Mouse (Mus musculus): ENCODE measurements around the gene Bcl2l1. TPM values are rescaled to one million over a fixed set of nuclear protein-coding genes. Genes with fewer than 3 reads are reported as not detected.

The Bcl2l1 gene
- polyA plus RNA-seq, 1 experiment: 113 TPM

- TF ChIP-seq POLR2A (IDR thresholded peaks at IDR 0.05; ENCODE audit: borderline replicate concordance, extremely low read depth, low read depth, low read length): no peak
- no peak for TF ChIP-seq CTCF (IDR thresholded peaks at IDR 0.05; ENCODE audit: insufficient read depth, low read length)
- no peak overlapping the region for H3K4me3 ChIP-seq (replicated peaks; ENCODE audit: extremely low read depth, low read depth, low read length)
- WGBS: 15% methylated on average over 6 of the region's 6 CpGs
- peaks cover 76% of the 10 kb centered on the region for H3K4me1 ChIP-seq (ENCODE audit: control insufficient read depth, insufficient read depth, low read length)
- DNase-seq: no peak
Observed at GRCm38 (mm10) chr2:152817596-152818291, 13.8 kb downstream of the Bcl2l1 start.

GRCm38 (mm10) chr2:152816657-152817348 is 14.7 kb downstream of the Bcl2l1 start:
- no peak for DNase-seq
- H3K4me3 ChIP-seq (replicated peaks; ENCODE audit: extremely low read depth, low read depth, low read length): no peak overlapping the region
- H3K4me1 ChIP-seq (ENCODE audit: control insufficient read depth, insufficient read depth, low read length): peaks cover 74% of the 10 kb centered on the region
- WGBS: 69% methylated on average over 3 of the region's 3 CpGs
- no peak for TF ChIP-seq CTCF (IDR thresholded peaks at IDR 0.05; ENCODE audit: insufficient read depth, low read length)
- no peak for TF ChIP-seq POLR2A (IDR thresholded peaks at IDR 0.05; ENCODE audit: borderline replicate concordance, extremely low read depth, low read depth, low read length)

- no peak for TF ChIP-seq CTCF (IDR thresholded peaks at IDR 0.05; ENCODE audit: insufficient read depth, low read length)
- Histone ChIP-seq H3K4me3 (replicated peaks; ENCODE audit: extremely low read depth, low read depth, low read length) (no peak overlapping the region), H3K4me1 (ENCODE audit: control insufficient read depth, insufficient read depth, low read length) (peaks cover 72% of the 10 kb centered on the region)
- DNase-seq: no peak
- WGBS: 50% methylated on average over 7 of the region's 7 CpGs
Observed at GRCm38 (mm10) chr2:152815879-152816656, 15.5 kb downstream of the Bcl2l1 start.

DNA sequence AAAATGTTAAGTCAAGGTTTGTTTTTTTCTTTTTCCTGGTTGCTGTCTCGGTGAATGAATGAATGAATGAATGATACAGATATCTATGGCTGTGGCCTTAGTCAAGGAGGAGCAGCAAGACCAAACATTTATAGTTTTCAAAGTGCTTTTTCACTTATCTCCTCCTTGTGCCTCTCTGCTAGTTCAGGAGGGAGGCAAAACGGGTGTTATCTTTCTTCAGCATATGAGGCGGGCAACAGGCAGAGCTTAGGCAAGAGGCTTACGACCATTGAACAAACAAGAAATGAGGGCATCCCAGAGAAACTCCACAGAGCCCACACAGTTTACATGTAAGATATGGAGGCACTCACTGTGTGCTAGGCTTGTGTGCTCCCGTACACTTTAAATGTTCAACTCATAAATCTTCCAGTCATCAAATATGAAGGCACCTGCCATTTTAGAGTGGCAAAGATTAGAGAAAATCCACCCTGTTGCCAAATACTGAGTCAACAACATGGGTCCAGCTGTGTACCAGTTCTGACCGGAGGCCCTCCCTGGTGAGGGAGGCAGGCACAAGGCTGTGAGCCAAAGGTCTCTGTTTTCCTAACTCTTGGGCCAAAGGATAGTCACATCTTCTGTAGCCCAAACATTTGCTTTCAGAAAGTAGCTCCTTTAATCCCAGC is 17.2 kb downstream of the Bcl2l1 start:
- no peak overlapping the region for H3K4me3 ChIP-seq (replicated peaks; ENCODE audit: extremely low read depth, low read depth, low read length)
- 48% methylated on average over 6 of the region's 6 CpGs for WGBS
- TF ChIP-seq CTCF (IDR thresholded peaks at IDR 0.05; ENCODE audit: insufficient read depth, low read length): no peak
- TF ChIP-seq POLR2A (IDR thresholded peaks at IDR 0.05; ENCODE audit: borderline replicate concordance, extremely low read depth, low read depth, low read length): no peak
- no peak for DNase-seq
- peaks cover 74% of the 10 kb centered on the region for H3K4me1 ChIP-seq (ENCODE audit: control insufficient read depth, insufficient read depth, low read length)

DNA sequence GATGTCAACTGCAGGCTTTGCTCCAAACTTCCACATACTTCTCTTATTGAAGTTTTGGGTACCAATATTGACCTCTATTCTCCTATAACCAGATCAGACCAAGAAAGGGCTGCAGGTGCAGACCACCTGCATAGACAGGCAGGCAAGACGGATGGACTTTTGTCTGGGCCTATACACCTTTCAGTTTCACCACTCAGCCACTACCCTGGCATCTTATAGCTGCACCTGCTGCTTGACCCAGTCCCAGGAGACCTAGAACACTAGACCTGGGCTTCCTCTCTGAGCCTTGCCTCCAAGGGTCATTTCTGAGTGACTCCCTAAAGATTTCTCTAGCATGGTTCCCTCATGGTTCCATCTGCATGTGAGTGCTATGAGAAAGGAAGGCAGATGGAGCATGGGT is 18.3 kb downstream of the Bcl2l1 start:
- Histone ChIP-seq H3K4me3 (replicated peaks; ENCODE audit: extremely low read depth, low read depth, low read length) (no peak overlapping the region), H3K4me1 (ENCODE audit: control insufficient read depth, insufficient read depth, low read length) (peaks cover 64% of the 10 kb centered on the region)
- 77% methylated on average over 1 of the region's 1 CpGs for WGBS
- DNase-seq: no peak
- TF ChIP-seq POLR2A (IDR thresholded peaks at IDR 0.05; ENCODE audit: borderline replicate concordance, extremely low read depth, low read depth, low read length) (no peak), CTCF (IDR thresholded peaks at IDR 0.05; ENCODE audit: insufficient read depth, low read length) (no peak)

- no peak for TF ChIP-seq POLR2A (IDR thresholded peaks at IDR 0.05; ENCODE audit: borderline replicate concordance, extremely low read depth, low read depth, low read length)
- TF ChIP-seq CTCF (IDR thresholded peaks at IDR 0.05; ENCODE audit: insufficient read depth, low read length): no peak
- Histone ChIP-seq H3K4me3 (replicated peaks; ENCODE audit: extremely low read depth, low read depth, low read length) (no peak overlapping the region), H3K4me1 (ENCODE audit: control insufficient read depth, insufficient read depth, low read length) (peaks cover 56% of the 10 kb centered on the region)
- WGBS: 42% methylated on average over 3 of the region's 3 CpGs
- DNase-seq: no peak
Observed at GRCm38 (mm10) chr2:152811336-152812165, 20.0 kb downstream of the Bcl2l1 start.

DNA sequence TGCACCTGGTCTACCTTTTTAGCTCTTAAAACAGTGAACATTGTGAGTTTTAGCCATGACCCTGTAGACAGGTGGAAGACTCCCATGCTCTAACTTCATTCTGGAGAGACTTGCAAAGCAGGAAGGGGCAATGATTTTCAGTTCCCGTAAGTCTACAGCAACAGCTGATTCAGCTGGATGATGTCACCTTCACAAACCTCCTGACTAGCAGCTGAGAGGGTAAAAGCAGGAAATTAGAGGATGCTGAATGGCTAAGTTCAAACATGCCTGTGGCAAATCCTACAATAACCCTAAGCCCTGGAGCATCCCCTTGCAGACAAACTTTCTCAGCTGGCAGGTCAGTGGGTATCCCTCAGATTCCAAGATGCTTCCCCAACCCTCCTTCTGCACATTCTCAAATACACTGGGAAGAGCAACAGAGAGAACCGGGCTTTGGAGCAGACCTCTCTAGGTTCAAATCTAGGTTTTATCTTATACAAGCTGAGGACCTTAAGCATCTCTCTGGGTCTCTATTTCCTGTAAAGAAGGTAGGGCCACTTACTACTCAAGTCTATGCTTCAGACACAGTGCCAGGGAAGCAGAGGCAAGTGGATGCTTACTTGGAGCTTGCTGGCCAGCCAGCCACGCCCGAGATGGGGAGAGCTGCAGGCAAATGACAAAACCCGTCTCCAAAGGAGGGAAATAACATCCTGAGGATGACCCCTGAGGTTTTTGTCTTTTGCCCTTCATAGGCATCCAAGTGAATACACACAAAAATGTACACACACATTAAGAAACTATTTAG is 21.2 kb downstream of the Bcl2l1 start:
- peaks cover 56% of the 10 kb centered on the region for H3K4me1 ChIP-seq (ENCODE audit: control insufficient read depth, insufficient read depth, low read length)
- no peak for DNase-seq
- no peak overlapping the region for H3K4me3 ChIP-seq (replicated peaks; ENCODE audit: extremely low read depth, low read depth, low read length)
- TF ChIP-seq CTCF (IDR thresholded peaks at IDR 0.05; ENCODE audit: insufficient read depth, low read length) (no peak), POLR2A (IDR thresholded peaks at IDR 0.05; ENCODE audit: borderline replicate concordance, extremely low read depth, low read depth, low read length) (no peak)
- 41% methylated on average over 5 of the region's 5 CpGs for WGBS

- Histone ChIP-seq H3K4me3 (replicated peaks; ENCODE audit: extremely low read depth, low read depth, low read length) (no peak overlapping the region), H3K4me1 (ENCODE audit: control insufficient read depth, insufficient read depth, low read length) (peaks cover 60% of the 10 kb centered on the region)
- DNase-seq: no peak
- WGBS: 67% methylated on average over 3 of the region's 3 CpGs
- TF ChIP-seq POLR2A (IDR thresholded peaks at IDR 0.05; ENCODE audit: borderline replicate concordance, extremely low read depth, low read depth, low read length) (no peak), CTCF (IDR thresholded peaks at IDR 0.05; ENCODE audit: insufficient read depth, low read length) (no peak)
Observed at GRCm38 (mm10) chr2:152808178-152808577, 23.4 kb downstream of the Bcl2l1 start.

Measured in lung, adult 2 months (tissue).